Mouse (Mus musculus) CH12.LX (cell line): ENCODE measurements around the gene Zfp296.

Experiments
- CTCF ChIP-seq, 2 experiments: IDR thresholded peaks in 1 of 2; conservative IDR thresholded peaks in 1 of 2; 2 replicates each; pipeline ENCODE4 v1.5.1; 2011 to 2012; ENCODE audit warnings: low read depth in 2 of 2, low read length in 2 of 2, improper control_type of control experiment in 1 of 2, inconsistent platforms in 1 of 2, mild to moderate bottlenecking in 1 of 2, moderate library complexity in 1 of 2
- EP300 ChIP-seq: IDR thresholded peaks from 2 replicates; pipeline ENCODE4 v1.6.1; 2011; ENCODE audit warnings: low read length, improper control_type of control experiment
- GABPA ChIP-seq: IDR thresholded peaks from 2 replicates; pipeline ENCODE4 v1.6.1; 2012; ENCODE audit warnings: low read depth, low read length, improper control_type of control experiment, inconsistent platforms; ENCODE audit not compliant: insufficient replicate concordance
- HCFC1 ChIP-seq: IDR thresholded peaks from 2 replicates; pipeline ENCODE4 v1.6.1; 2012; ENCODE audit warnings: low read depth, mild to moderate bottlenecking, inconsistent platforms, low read length, improper control_type of control experiment
- MXI1 ChIP-seq: IDR thresholded peaks from 2 replicates; pipeline ENCODE4 v1.6.1; 2011; ENCODE audit warnings: mild to moderate bottlenecking, low read depth, low read length, improper control_type of control experiment
- MYC ChIP-seq: IDR thresholded peaks from 2 replicates; pipeline ENCODE4 v1.6.1; 2011; ENCODE audit warnings: low read depth, mild to moderate bottlenecking, improper control_type of control experiment, low read length
- NELFE ChIP-seq: IDR thresholded peaks from 2 replicates; pipeline ENCODE4 v1.6.1; 2011; ENCODE audit warnings: low read depth, low read length, improper control_type of control experiment
- POLR2A ChIP-seq: IDR thresholded peaks from 2 replicates; pipeline ENCODE4 v1.6.1; 2011; ENCODE audit warnings: low read depth, mild to moderate bottlenecking, improper control_type of control experiment, low read length
- USF1 ChIP-seq: IDR thresholded peaks from 2 replicates; pipeline ENCODE4 v1.6.1; 2014; ENCODE audit warnings: low read depth, mild to moderate bottlenecking, inconsistent platforms, low read length, improper control_type of control experiment
- ZC3H11A ChIP-seq: IDR thresholded peaks from 2 replicates; pipeline ENCODE4 v1.6.1; 2012; ENCODE audit warnings: low read depth, mild to moderate bottlenecking, inconsistent platforms, low read length, improper control_type of control experiment
- ZKSCAN1 ChIP-seq: IDR thresholded peaks from 2 replicates; pipeline ENCODE4 v1.6.1; 2012; ENCODE audit warnings: low read depth, inconsistent platforms, low read length, improper control_type of control experiment, borderline replicate concordance

GRCm38 (mm10) chr7:19554168-19554567 lies 22.9 kb upstream of the Zfp296 start:
- no peak for TF ChIP-seq USF1
- no peak for TF ChIP-seq POLR2A
- TF ChIP-seq MXI1: no peak
- no peak for TF ChIP-seq ZC3H11A
- TF ChIP-seq CTCF (conservative IDR thresholded peaks at IDR 0.05 in 1 of 2, IDR thresholded peaks at IDR 0.05 in 1 of 2; ENCODE audit: low read depth in 2 of 2, low read length in 2 of 2): no peak
- no peak for TF ChIP-seq HCFC1
- TF ChIP-seq MYC: no peak
- no peak for TF ChIP-seq NELFE
- no peak for TF ChIP-seq EP300
- TF ChIP-seq ZKSCAN1: no peak
- TF ChIP-seq GABPA: no peak
